Mouse (Mus musculus) brain, adult 2 months (tissue): Measurements from ENCODE around the gene 4930544D05Rik.

Source experiments
- DNase-seq: peaks from one replicate; pipeline ENCODE4 v3.0.0; 2011; ENCODE audit warnings: low read depth, low spot score

The 4930544D05Rik gene

GRCm38 (mm10) chr11:70598451-70598953 is 17.1 kb upstream of the 4930544D05Rik start:
- DNase-seq = no peak

GRCm38 (mm10) chr11:70605024-70605566 is 10.6 kb upstream of the 4930544D05Rik start:
- peak; percentile 86 for DNase-seq

GRCm38 (mm10) chr11:70606717-70607116 is 8.9 kb upstream of the 4930544D05Rik start:
- no peak for DNase-seq

GRCm38 (mm10) chr11:70607611-70608010 is 8.0 kb upstream of the 4930544D05Rik start:
- DNase-seq = no peak

- no peak for DNase-seq
Observed at GRCm38 (mm10) chr11:70608381-70609066, 7.1 kb upstream of the 4930544D05Rik start.

- DNase-seq = no peak
Observed at GRCm38 (mm10) chr11:70610752-70611151, 4.9 kb upstream of the 4930544D05Rik start.

- no peak for DNase-seq
Observed at GRCm38 (mm10) chr11:70612505-70612904, 3.1 kb upstream of the 4930544D05Rik start.

GRCm38 (mm10) chr11:70615074-70615473 is 574 bp upstream of the 4930544D05Rik start:
- peak; percentile 57 for DNase-seq

GRCm38 (mm10) chr11:70619101-70619500 is 3.5 kb downstream of the 4930544D05Rik start, which contains the start of gene Chrne:
TSS of gene Chrne (minus strand) at chr11:70619216.
- DNase-seq = no peak

GRCm38 (mm10) chr11:70621972-70622814 is 6.5 kb downstream of the 4930544D05Rik start:
- DNase-seq = no peak

GRCm38 (mm10) chr11:70623053-70623742 is 7.5 kb downstream of the 4930544D05Rik start:
- DNase-seq = peak; percentile 12

GRCm38 (mm10) chr11:70625473-70625872 is 9.8 kb downstream of the 4930544D05Rik start:
- DNase-seq = peak; percentile 55

- no peak for DNase-seq
Observed at GRCm38 (mm10) chr11:70626877-70627276, 11.2 kb downstream of the 4930544D05Rik start.

GRCm38 (mm10) chr11:70628431-70628830 is 12.8 kb downstream of the 4930544D05Rik start:
- DNase-seq = no peak

GRCm38 (mm10) chr11:70629557-70629956 is 13.9 kb downstream of the 4930544D05Rik start:
- DNase-seq = no peak

GRCm38 (mm10) chr11:70630129-70630528 is 14.5 kb downstream of the 4930544D05Rik start:
- no peak for DNase-seq

GRCm38 (mm10) chr11:70635601-70636000 is 20.0 kb downstream of the 4930544D05Rik start:
- no peak for DNase-seq

- DNase-seq = no peak
Observed at GRCm38 (mm10) chr11:70637764-70638163, 22.1 kb downstream of the 4930544D05Rik start.

- DNase-seq = no peak
Observed at GRCm38 (mm10) chr11:70638293-70638692, 22.6 kb downstream of the 4930544D05Rik start.

GRCm38 (mm10) chr11:70638714-70639278 is 23.1 kb downstream of the 4930544D05Rik start, which contains the start of gene Gp1ba:
TSS of gene Gp1ba (plus strand) at chr11:70639122.
- no peak for DNase-seq

GRCm38 (mm10) chr11:70639976-70640375 is 24.3 kb downstream of the 4930544D05Rik start:
- DNase-seq = no peak
